Mouse (Mus musculus) E14TG2a.4 (cell line): ENCODE measurements around the gene Inhbc.

ENCODE experiments used
- H3K27me3 ChIP-seq: 2 replicates; pipeline ENCODE4 v1.6.1; 2014; ENCODE audit warnings: low read length, control low read depth; ENCODE audit not compliant: insufficient read depth
- H3K36me3 ChIP-seq: 2 replicates; pipeline ENCODE4 v1.6.1; 2014; ENCODE audit warnings: low read length, control low read depth; ENCODE audit not compliant: insufficient read depth
- H3K4me1 ChIP-seq: replicated peaks from 2 replicates; pipeline ENCODE4 v1.6.1; 2014; ENCODE audit warnings: low read depth, low read length, control low read depth
- H3K4me3 ChIP-seq: replicated peaks from 2 replicates; pipeline ENCODE4 v1.5.1; 2014; ENCODE audit warnings: mild to moderate bottlenecking, low read length
- H3K9me3 ChIP-seq: 2 replicates; pipeline ENCODE4 v1.6.1; 2014; ENCODE audit warnings: low read length, control low read depth
- CTCF ChIP-seq: conservative IDR thresholded peaks from 2 replicates; pipeline ENCODE4 v1.5.1; 2014; ENCODE audit warnings: low read length
- NANOG ChIP-seq: IDR thresholded peaks from 2 replicates; pipeline ENCODE4 v1.6.1; 2014; ENCODE audit warnings: borderline replicate concordance, low read length, mixed read lengths
- POU5F1 ChIP-seq: IDR thresholded peaks from 2 replicates; pipeline ENCODE4 v1.6.1; 2014; ENCODE audit warnings: low read length, borderline replicate concordance

Gene Inhbc

DNA sequence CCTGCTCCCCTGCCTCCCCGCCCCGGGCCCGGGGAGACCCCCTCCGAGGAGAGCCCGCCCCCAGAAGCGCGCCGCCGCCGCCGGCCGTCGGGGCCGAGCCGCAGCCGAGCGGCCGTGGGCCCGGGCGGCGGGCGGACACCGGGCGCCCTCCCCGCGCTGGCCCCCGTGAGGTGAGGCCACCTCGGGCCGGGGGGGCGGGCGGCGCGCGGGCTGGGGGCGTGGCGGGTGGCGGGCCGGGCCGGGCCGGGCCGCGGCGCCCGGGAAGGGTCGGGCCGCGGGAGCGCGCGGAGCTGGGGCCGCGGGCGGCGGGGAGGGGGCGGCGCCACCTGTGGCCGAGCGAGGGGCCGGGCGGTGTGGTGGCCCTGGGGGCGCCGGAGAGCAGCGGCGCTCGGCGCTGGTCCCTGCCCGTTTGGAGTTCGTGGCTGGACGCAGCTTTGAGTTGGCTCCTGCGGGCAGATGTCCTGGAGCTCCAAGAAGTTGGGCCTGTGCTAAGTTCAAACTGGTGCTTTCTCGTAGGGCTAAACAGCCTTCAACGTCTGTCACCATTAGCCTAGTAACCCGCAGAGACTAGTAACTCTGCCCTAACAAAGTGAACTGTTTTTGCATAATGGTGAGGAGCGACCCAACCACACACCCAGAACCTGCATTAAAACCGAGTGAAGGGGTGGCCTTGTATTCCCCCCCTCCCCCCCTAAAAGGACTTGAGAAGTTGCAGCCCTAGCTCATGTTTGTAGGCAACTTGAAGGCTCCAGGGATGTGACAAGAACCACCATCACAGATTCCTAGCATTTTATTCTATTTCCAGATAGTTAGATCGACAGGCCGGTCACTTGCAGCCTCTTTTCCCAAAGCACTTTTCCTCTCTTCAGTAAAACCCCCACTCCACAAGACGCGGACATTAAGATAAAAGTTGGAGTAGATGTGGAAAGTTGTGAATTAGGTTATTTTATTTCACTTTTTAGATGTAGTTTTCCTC, 10.8 kb upstream of the Inhbc start:
- TF ChIP-seq NANOG, result no peak
- 0 out of 2 replicates have a peak, but pooled peaks have one; percentile 16 for TF ChIP-seq POU5F1
- H3K4me1 ChIP-seq, result peaks cover 64% of the 10 kb centered on the region
- H3K36me3 ChIP-seq, result no peaks in the 10 kb centered on the region
- peak overlapping the region; percentile 87 for H3K4me3 ChIP-seq
- H3K9me3 ChIP-seq, result no peaks in the 10 kb centered on the region
- no peaks in the 10 kb centered on the region for H3K27me3 ChIP-seq

DNA sequence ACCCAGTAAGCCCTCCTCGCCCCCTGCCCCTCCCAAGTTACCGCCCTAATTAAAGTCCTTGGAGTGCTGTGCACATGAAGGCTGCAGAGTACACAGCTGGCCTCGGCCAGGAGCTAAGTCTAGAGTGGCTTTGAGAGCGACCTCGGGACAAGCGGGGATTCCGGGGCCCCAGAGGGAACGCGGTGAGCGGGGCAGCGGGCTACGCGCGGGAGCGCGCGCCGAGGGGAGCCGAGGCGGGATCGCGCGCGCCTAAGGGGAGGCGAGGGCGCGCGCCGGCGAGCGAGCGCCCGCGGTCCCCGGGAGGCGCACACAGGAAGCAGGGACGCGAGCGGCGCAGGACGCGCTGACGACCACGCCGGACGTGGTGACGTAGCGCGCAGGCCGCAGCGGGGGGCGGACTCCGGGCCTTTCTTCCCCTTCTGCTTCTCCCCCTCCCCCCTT, 10.0 kb upstream of the Inhbc start, which contains the start of gene R3hdm2:
R3hdm2 (plus strand) TSS at position 77 of the 441 bp plus-strand sequence.
- Histone ChIP-seq H3K9me3 (no peaks in the 10 kb centered on the region; the same call in 1 of the 2 replicates), H3K27me3 (no peaks in the 10 kb centered on the region), H3K4me3 (peak within 1 kb of the TSS; percentile 87), H3K4me1 (peaks cover 58% of the 10 kb centered on the region), H3K36me3 (no peaks in the 10 kb centered on the region)
- TF ChIP-seq POU5F1 (no peak), NANOG (no peak)

DNA sequence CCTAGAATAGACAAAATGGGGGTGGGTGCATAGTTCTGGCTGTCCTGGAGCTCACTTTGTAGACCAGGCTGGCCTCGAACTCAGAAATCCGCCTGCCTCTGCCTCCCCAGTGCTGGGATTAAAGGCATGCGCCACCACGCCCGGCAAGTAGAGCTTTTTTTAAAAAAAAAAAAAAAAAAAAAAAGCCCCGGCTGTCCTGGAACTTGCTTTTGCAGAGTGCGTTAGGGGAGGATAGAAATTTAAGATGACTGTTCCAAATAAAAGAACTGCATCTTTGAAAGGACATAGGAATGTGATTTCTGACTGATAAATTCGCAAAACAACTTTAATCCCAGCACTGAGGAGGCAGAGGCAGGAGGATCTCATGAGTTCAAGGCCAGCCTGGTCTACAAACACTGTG, 9.4 kb upstream of the Inhbc start:
- H3K27me3 ChIP-seq, result no peaks in the 10 kb centered on the region
- H3K4me1 ChIP-seq, result peaks cover 52% of the 10 kb centered on the region
- no peaks in the 10 kb centered on the region for H3K36me3 ChIP-seq
- no peaks in the 10 kb centered on the region; the same call in 1 of the 2 replicates for H3K9me3 ChIP-seq
- peak overlapping the region; percentile 87 for H3K4me3 ChIP-seq
- TF ChIP-seq NANOG, result no peak
- TF ChIP-seq CTCF, result no peak
- TF ChIP-seq POU5F1, result no peak

DNA sequence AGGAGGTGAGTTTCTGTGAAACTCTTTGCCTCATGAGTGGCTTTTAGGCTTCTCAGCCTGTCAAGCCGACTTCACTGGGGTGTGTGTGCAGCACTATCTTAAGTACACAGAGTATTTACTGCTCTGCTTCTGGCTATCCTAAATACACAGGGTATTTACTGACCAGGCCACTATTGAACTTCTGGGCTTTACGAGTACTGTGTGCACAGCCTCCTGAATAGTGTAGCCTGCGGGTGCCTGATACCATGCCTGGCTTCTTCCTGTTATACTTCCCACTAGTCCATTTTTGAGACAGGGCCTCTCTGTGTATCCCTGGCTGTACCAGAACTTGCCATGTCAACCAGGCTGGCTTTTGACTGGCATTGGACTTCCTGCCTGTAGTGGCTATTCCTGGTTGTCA, 7.5 kb upstream of the Inhbc start:
- Histone ChIP-seq H3K9me3 (no peaks in the 10 kb centered on the region; the same call in 1 of the 2 replicates), H3K4me1 (peaks cover 44% of the 10 kb centered on the region), H3K27me3 (no peaks in the 10 kb centered on the region), H3K4me3 (no peak overlapping the region), H3K36me3 (no peaks in the 10 kb centered on the region)
- TF ChIP-seq CTCF (no peak), NANOG (no peak), POU5F1 (no peak)

DNA sequence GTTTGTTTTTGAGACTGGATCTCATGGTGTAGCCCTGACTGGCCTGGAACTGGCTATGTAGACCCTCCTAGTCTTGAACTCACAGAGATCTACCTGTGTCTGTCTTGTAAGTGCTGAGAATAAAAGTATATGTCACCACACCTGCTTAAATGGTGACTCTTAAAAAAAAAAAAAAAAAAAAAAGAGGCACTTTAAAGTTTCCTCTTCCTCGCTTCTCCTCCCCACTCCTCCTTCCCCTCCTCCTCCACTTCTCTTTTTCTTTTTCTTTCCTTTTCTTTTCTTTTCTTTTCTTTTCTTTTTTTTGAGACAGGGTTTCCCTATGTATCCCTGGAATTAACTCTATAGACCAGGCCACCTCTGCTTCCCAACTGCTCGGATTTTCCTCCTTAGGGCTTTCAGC, 792 bp upstream of the Inhbc start:
- no peak overlapping the region for H3K4me3 ChIP-seq
- no peaks in the 10 kb centered on the region for H3K27me3 ChIP-seq
- peaks cover 52% of the 10 kb centered on the region for H3K4me1 ChIP-seq
- TF ChIP-seq NANOG (no peak), CTCF (no peak), POU5F1 (no peak)
- H3K9me3 ChIP-seq, result peaks cover 6% of the 10 kb centered on the region
- H3K36me3 ChIP-seq, result no peaks in the 10 kb centered on the region

DNA sequence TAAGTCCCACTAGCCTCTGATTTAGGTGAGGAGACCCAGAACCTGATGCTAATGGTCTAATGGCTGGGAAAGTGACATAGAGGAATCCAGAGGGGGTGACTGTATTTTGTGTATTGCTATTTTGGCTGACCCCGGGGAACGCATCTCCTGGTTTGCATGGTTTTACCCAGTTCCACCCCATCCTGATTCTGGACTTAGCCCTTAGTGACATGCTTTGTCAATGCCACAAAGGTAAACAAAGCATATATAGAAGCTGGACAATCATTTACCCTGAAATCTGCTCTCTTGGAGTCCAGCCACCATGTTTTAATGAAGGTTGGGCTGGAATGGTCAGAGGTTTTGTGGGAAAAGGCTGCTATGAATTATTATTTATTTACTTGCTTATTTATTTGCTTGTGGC, 2.0 kb downstream of the Inhbc start:
- H3K27me3 ChIP-seq, result no peaks in the 10 kb centered on the region
- no peaks in the 10 kb centered on the region for H3K36me3 ChIP-seq
- H3K4me1 ChIP-seq, result peaks cover 63% of the 10 kb centered on the region
- H3K9me3 ChIP-seq, result peaks cover 6% of the 10 kb centered on the region; the same call in 1 of the 2 replicates
- H3K4me3 ChIP-seq, result peak overlapping the region; percentile 43; the same call in 1 of the 2 replicates
- no peak for TF ChIP-seq NANOG
- TF ChIP-seq CTCF, result no peak
- no peak for TF ChIP-seq POU5F1

DNA sequence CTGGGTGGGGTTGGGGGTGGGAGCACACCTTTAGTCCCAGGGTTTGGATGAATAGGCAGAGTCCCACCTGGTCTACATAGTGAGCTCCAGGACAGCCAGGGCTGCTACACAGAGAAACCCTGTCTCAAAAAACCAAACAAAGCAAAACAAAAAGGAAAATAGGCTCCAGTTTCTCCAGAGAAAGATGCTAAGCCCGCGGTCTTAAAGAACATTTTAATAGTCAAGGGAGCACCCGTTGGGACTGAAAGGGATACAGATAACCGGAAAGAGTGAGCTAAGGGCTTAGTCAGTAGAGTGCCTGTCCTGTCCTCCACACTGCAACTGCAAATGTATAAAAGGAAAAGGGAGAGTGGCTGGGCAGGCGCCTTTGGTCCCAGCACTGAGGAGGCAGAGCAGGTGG, 3.1 kb downstream of the Inhbc start:
- Histone ChIP-seq H3K4me3 (peak overlapping the region; percentile 37; the same call in 1 of the 2 replicates), H3K27me3 (no peaks in the 10 kb centered on the region), H3K9me3 (peaks cover 6% of the 10 kb centered on the region; the same call in 1 of the 2 replicates), H3K4me1 (peaks cover 73% of the 10 kb centered on the region), H3K36me3 (no peaks in the 10 kb centered on the region)
- TF ChIP-seq CTCF, result no peak
- TF ChIP-seq NANOG, result no peak
- TF ChIP-seq POU5F1, result no peak

DNA sequence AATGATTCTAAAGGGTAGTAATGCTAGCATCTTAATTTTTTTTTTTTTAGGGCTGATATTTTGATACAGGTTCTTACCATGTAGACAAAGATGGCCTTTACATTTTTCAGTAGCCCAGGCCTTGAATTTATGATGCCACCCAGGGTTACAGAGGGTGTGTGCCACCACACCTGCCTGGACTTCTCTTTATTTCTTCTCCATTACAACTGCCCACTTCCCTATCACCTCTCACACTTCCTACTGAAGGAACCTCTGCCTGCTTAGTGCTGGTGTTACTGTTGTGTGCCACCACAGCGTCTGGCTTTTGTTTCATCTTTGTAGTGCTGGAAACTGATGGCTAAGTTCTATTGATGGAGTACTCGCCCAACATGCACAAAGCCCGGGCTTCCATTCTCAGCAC, 9.5 kb downstream of the Inhbc start:
- no peaks in the 10 kb centered on the region for H3K9me3 ChIP-seq
- H3K4me3 ChIP-seq, result no peak overlapping the region
- H3K4me1 ChIP-seq, result peaks cover 18% of the 10 kb centered on the region
- TF ChIP-seq CTCF (no peak), POU5F1 (no peak)
- no peaks in the 10 kb centered on the region for H3K36me3 ChIP-seq
- H3K27me3 ChIP-seq, result peaks cover 7% of the 10 kb centered on the region; the same call in 1 of the 2 replicates
